Mouse (Mus musculus) heart, embryonic 13.5 days (tissue): ENCODE data around the gene Ssr1. TPM values are rescaled to one million over a fixed set of nuclear protein-coding genes. Genes with fewer than 3 reads are reported as not detected.

ENCODE experiments used
- ATAC-seq: fragments of 200-750 bp; cut with Nextera tagmentation; 2 replicates; pipeline ENCODE4 v1.8.0; 2017; ENCODE audit warnings: moderate TSS enrichment; ENCODE audit not compliant: insufficient number of reproducible peaks, low FRiP score, low TSS enrichment; ENCODE audit errors: extremely low read depth
- H3K27ac ChIP-seq: fragments of 300-500 bp; sonication (generic); replicated peaks from 2 replicates; pipeline ENCODE4 v1.5.1; 2015; ENCODE audit warnings: moderate library complexity, mild to moderate bottlenecking, inconsistent platforms
- H3K27me3 ChIP-seq: fragments of 300-500 bp; sonication (generic); replicated peaks from 2 replicates; pipeline ENCODE4 v1.6.1; 2015; ENCODE audit warnings: mild to moderate bottlenecking, inconsistent platforms
- H3K36me3 ChIP-seq: fragments of 300-500 bp; sonication (generic); 2 replicates; pipeline ENCODE4 v1.6.1; 2015; ENCODE audit warnings: mild to moderate bottlenecking, inconsistent platforms
- H3K4me1 ChIP-seq: fragments of 300-500 bp; sonication (generic); 2 replicates; pipeline ENCODE4 v1.6.1; 2015; ENCODE audit warnings: inconsistent platforms
- H3K4me2 ChIP-seq: fragments of 300-500 bp; sonication (generic); 2 replicates; pipeline ENCODE4 v1.6.1; 2015; ENCODE audit warnings: inconsistent platforms, mild to moderate bottlenecking, moderate library complexity
- H3K4me3 ChIP-seq: fragments of 300-500 bp; sonication (generic); 2 replicates; pipeline ENCODE4 v1.5.1; 2015; ENCODE audit warnings: moderate library complexity, mild to moderate bottlenecking, inconsistent platforms
- H3K9ac ChIP-seq: fragments of 300-500 bp; sonication (generic); 2 replicates; pipeline ENCODE4 v1.6.1; 2015; ENCODE audit warnings: inconsistent platforms, mild to moderate bottlenecking, moderate library complexity
- H3K9me3 ChIP-seq: fragments of 300-500 bp; sonication (generic); 2 replicates; pipeline ENCODE4 v1.6.1; 2016; ENCODE audit warnings: inconsistent platforms
- WGBS: fragments of 180-500 bp; shearing (Covaris S2); methylation state at CpG from one replicate; pipeline ENCODE4 v1.1.7; 2015; ENCODE audit warnings: mixed read lengths; 5-methylcytosine and 5-hydroxymethylcytosine counted together
- polyA plus RNA-seq: library from polyadenylated mRNA; unstranded; fragments of >200 nt; fragmentation: Nextera tagmentation; extraction: Ambion mirVana; gene quantifications from 2 replicates; pipeline ENCODE4 v1.2.1, GENCODE M21; 2015

Ssr1 gene
- polyA plus RNA-seq, 1 experiment from 2014 or later = 89.0 TPM

DNA sequence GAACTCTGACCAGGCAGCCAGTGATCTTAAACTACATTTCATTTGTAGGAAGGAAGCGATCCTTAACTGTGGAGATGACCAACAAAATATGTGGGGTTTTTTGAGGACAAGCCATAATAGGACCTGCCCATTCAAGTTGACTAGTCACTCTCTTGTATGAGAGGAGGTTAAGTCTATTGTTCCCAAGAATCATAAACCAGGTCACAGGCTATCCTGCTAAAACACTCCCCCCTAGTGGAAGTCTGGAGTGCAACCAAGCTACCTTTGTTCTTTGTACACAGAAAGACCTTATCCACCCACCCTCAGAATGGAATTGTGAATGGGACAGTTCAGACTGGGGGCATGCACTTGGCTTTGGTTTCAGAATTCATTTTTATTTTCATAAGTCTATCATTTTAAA lies 49.7 kb downstream of the Ssr1 start:
- Histone ChIP-seq H3K27ac (no peak overlapping the region), H3K4me2 (no peak overlapping the region), H3K36me3 (peaks cover 44% of the 10 kb centered on the region), H3K9ac (no peak overlapping the region), H3K4me3 (no peak overlapping the region), H3K4me1 (peaks cover 45% of the 10 kb centered on the region), H3K27me3 (no peaks in the 10 kb centered on the region), H3K9me3 (no peaks in the 10 kb centered on the region)
- ATAC-seq = no peak
- WGBS = 78% methylated on average over 1 of the region's 1 CpGs

- no peak; the same call in 1 of the 2 replicates for ATAC-seq
- H3K9ac ChIP-seq = no peak overlapping the region
- H3K9me3 ChIP-seq = no peaks in the 10 kb centered on the region
- H3K27ac ChIP-seq = no peak overlapping the region
- H3K36me3 ChIP-seq = peaks cover 44% of the 10 kb centered on the region
- WGBS = 83% methylated on average over 3 of the region's 3 CpGs
- peaks cover 45% of the 10 kb centered on the region for H3K4me1 ChIP-seq
- no peak overlapping the region for H3K4me2 ChIP-seq
- H3K4me3 ChIP-seq = no peak overlapping the region
- no peaks in the 10 kb centered on the region for H3K27me3 ChIP-seq
Measured at GRCm38 (mm10) chr13:37943466-37943865, 50.6 kb downstream of the Ssr1 start.

- Histone ChIP-seq H3K27me3 (no peaks in the 10 kb centered on the region), H3K36me3 (peaks cover 44% of the 10 kb centered on the region), H3K27ac (no peak overlapping the region), H3K4me1 (peaks cover 45% of the 10 kb centered on the region), H3K4me2 (no peak overlapping the region), H3K9ac (no peak overlapping the region), H3K4me3 (no peak overlapping the region), H3K9me3 (no peaks in the 10 kb centered on the region)
- ATAC-seq = no peak
- 76% methylated on average over 4 of the region's 4 CpGs for WGBS
Measured at GRCm38 (mm10) chr13:37942887-37943331, 51.1 kb downstream of the Ssr1 start.

GRCm38 (mm10) chr13:37941950-37942886 lies 51.8 kb downstream of the Ssr1 start:
- 72% methylated on average over 17 of the region's 17 CpGs for WGBS
- ATAC-seq = no peak
- Histone ChIP-seq H3K36me3 (peaks cover 40% of the 10 kb centered on the region), H3K4me1 (peaks cover 45% of the 10 kb centered on the region), H3K27me3 (no peaks in the 10 kb centered on the region), H3K9me3 (no peaks in the 10 kb centered on the region), H3K4me2 (no peak overlapping the region), H3K9ac (no peak overlapping the region; the same call in 1 of the 2 replicates), H3K4me3 (no peak overlapping the region), H3K27ac (no peak overlapping the region)

- H3K27me3 ChIP-seq = no peaks in the 10 kb centered on the region
- whole genome bisulfite sequencing = 86% methylated on average over 5 of the region's 5 CpGs
- H3K4me3 ChIP-seq = no peak overlapping the region
- no peak overlapping the region for H3K27ac ChIP-seq
- H3K4me2 ChIP-seq = no peak overlapping the region
- H3K9ac ChIP-seq = no peak overlapping the region
- ATAC-seq = no peak
- peaks cover 46% of the 10 kb centered on the region for H3K36me3 ChIP-seq
- H3K4me1 ChIP-seq = peaks cover 35% of the 10 kb centered on the region
- no peaks in the 10 kb centered on the region for H3K9me3 ChIP-seq
Measured at GRCm38 (mm10) chr13:37941138-37941645, 52.8 kb downstream of the Ssr1 start.

GRCm38 (mm10) chr13:37940649-37941048 lies 53.4 kb downstream of the Ssr1 start:
- no peak overlapping the region for H3K27ac ChIP-seq
- no peak overlapping the region for H3K9ac ChIP-seq
- no peak overlapping the region for H3K4me2 ChIP-seq
- H3K36me3 ChIP-seq = peaks cover 52% of the 10 kb centered on the region
- peaks cover 30% of the 10 kb centered on the region for H3K4me1 ChIP-seq
- H3K4me3 ChIP-seq = no peak overlapping the region
- ATAC-seq = no peak
- WGBS = 71% methylated on average over 5 of the region's 5 CpGs
- H3K9me3 ChIP-seq = no peaks in the 10 kb centered on the region
- H3K27me3 ChIP-seq = no peaks in the 10 kb centered on the region

DNA sequence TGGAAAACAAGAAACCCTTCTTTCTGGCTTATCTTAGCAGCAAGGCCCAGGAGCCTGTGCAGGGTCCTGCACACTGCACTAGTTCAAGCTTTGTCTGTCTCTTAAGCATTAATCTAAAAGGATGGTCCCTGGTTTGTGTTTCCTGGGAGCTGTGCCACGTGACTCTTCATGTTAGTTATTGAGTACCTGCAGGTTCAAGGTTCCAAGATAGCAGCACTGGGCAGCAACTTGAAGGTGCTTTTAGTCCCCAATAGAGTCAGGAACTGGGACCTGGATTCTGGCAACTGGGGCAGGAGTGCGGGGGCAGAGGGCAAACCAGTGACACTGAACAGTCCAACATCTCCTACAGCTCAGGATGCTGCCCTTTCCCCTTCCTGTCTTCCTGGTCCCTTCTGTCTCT lies 53.9 kb downstream of the Ssr1 start:
- WGBS = 75% methylated on average over 2 of the region's 2 CpGs
- Histone ChIP-seq H3K4me2 (no peak overlapping the region), H3K4me1 (peaks cover 29% of the 10 kb centered on the region), H3K27me3 (no peaks in the 10 kb centered on the region), H3K9me3 (no peaks in the 10 kb centered on the region), H3K4me3 (no peak overlapping the region), H3K9ac (no peak overlapping the region), H3K27ac (no peak overlapping the region), H3K36me3 (peaks cover 57% of the 10 kb centered on the region)
- ATAC-seq = no peak

DNA sequence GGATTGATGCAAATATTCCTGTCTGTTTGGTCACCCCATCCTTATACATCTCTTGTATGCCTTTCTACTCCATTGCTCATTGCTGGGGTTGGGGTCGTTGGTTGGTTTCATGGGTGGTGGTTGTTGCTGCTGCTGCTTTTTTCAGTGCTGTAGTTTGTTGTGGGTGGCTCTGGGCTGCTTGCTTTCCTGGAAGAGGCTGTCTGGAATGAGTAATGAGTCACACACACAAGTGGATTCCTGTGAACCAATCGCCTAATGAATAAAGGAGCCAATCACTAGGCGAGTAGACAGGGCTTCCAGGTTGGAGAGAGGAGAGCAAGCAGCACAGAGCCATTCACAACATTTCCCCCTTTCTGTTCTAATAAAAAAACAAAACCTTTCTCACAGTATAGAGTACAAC lies 57.7 kb downstream of the Ssr1 start:
- peaks cover 77% of the 10 kb centered on the region for H3K36me3 ChIP-seq
- H3K4me1 ChIP-seq = peaks cover 27% of the 10 kb centered on the region
- WGBS = 81% methylated on average over 3 of the region's 3 CpGs
- no peak overlapping the region for H3K27ac ChIP-seq
- H3K9ac ChIP-seq = no peak overlapping the region
- no peaks in the 10 kb centered on the region for H3K27me3 ChIP-seq
- no peak for ATAC-seq
- no peak overlapping the region for H3K4me3 ChIP-seq
- H3K4me2 ChIP-seq = no peak overlapping the region
- no peaks in the 10 kb centered on the region for H3K9me3 ChIP-seq

- 70% methylated on average over 8 of the region's 8 CpGs for WGBS
- ATAC-seq = no peak
- Histone ChIP-seq H3K27me3 (no peaks in the 10 kb centered on the region), H3K4me2 (no peak overlapping the region), H3K9me3 (no peaks in the 10 kb centered on the region), H3K36me3 (peaks cover 90% of the 10 kb centered on the region), H3K9ac (no peak overlapping the region), H3K27ac (peak overlapping the region; percentile 73), H3K4me3 (no peak overlapping the region), H3K4me1 (peaks cover 33% of the 10 kb centered on the region)
Measured at GRCm38 (mm10) chr13:37934920-37935319, 59.1 kb downstream of the Ssr1 start.

- Histone ChIP-seq H3K4me1 (peaks cover 38% of the 10 kb centered on the region), H3K9me3 (no peaks in the 10 kb centered on the region), H3K9ac (no peak overlapping the region), H3K27me3 (no peaks in the 10 kb centered on the region), H3K27ac (peak overlapping the region; percentile 73; the same call in 1 of the 2 replicates), H3K36me3 (peaks cover 93% of the 10 kb centered on the region), H3K4me2 (no peak overlapping the region), H3K4me3 (no peak overlapping the region)
- WGBS = 76% methylated on average over 4 of the region's 4 CpGs
- ATAC-seq = no peak
Measured at GRCm38 (mm10) chr13:37934075-37934474, 59.9 kb downstream of the Ssr1 start.

- H3K27me3 ChIP-seq = no peaks in the 10 kb centered on the region
- ATAC-seq = no peak
- peaks cover 42% of the 10 kb centered on the region for H3K4me1 ChIP-seq
- H3K36me3 ChIP-seq = peaks cover 94% of the 10 kb centered on the region
- H3K4me2 ChIP-seq = no peak overlapping the region
- WGBS = 71% methylated on average over 27 of the region's 27 CpGs
- no peak overlapping the region for H3K4me3 ChIP-seq
- H3K9ac ChIP-seq = 0 out of 2 replicates have a peak overlapping the region, but pooled peaks have one; percentile 24
- no peak overlapping the region for H3K27ac ChIP-seq
- H3K9me3 ChIP-seq = no peaks in the 10 kb centered on the region
Measured at GRCm38 (mm10) chr13:37931210-37931922, 62.7 kb downstream of the Ssr1 start.
